ENCODE assay signal across 8 mouse cellular contexts in the genomic region with DNA sequence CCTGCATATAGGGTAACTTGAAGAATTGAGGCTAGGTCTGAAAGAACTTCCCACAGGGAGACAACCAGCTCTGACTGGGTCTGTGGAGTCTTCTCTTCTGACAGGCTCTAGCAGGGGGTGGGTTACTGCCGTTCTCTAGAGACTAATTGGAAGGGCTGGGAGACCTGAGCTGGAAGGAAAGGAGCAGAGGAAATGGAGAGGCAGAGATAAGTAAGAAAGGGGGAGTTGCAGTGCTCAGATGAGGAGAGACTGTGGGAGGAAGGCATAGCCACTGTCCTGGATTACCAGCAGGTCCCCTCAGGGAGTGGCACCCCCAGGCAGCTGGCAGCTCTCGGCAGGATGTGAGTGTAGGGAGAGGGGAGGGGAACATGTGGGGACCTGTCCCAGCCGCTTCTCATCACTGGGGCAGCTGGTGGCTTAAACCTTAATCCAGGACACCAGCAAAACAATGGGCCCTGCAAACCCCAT. TPM values are rescaled to one million over a fixed set of nuclear protein-coding genes. Genes with fewer than 3 reads are reported as not detected.
DNase-seq lines count a peak whose midpoint lies in the region; ATAC-seq and TF ChIP-seq lines count a peak whose summit lies in the region.

No protein-coding gene starts in this region.

- no peak for TF ChIP-seq CTCF in liver, adult 2 months (IDR thresholded peaks at IDR 0.05; ENCODE audit: low read depth, low read length)

- no peak for TF ChIP-seq POLR2A in liver, adult 2 months (IDR thresholded peaks at IDR 0.05; ENCODE audit: extremely low read depth, insufficient read depth, low read length)

- no peaks in the 10 kb centered on the region for H3K36me3 ChIP-seq in forebrain, embryonic 13.5 days (ENCODE audit: poor library complexity, severe bottlenecking)
- H3K36me3 ChIP-seq in forebrain, embryonic 16.5 days (ENCODE audit: control insufficient read depth, insufficient read depth), result no peaks in the 10 kb centered on the region
- H3K36me3 ChIP-seq in embryonic facial prominence, embryonic 15.5 days, result peaks cover 28% of the 10 kb centered on the region
- H3K36me3 ChIP-seq in liver, adult 2 months (ENCODE audit: control insufficient read depth, insufficient read depth, low read length), result no peaks in the 10 kb centered on the region
- peaks cover 24% of the 10 kb centered on the region for H3K36me3 ChIP-seq in stomach, embryonic 14.5 days (ENCODE audit: control insufficient read depth, insufficient read depth, low read length)

- DNase-seq in 416B (ENCODE audit: low read depth), result peak; percentile 76
- DNase-seq in liver, adult 2 months (ENCODE audit: extremely low read depth, low read depth, low spot score), result no peak
- no peak for DNase-seq in B cell, adult 2 months
- DNase-seq in cerebellum, adult 11-12 months, result no peak

- no peak for ATAC-seq in forebrain, embryonic 13.5 days
- ATAC-seq in forebrain, embryonic 16.5 days, result no peak
- peak; percentile 51 for ATAC-seq in embryonic facial prominence, embryonic 15.5 days (ENCODE audit: insufficient number of reproducible peaks, low FRiP score, low TSS enrichment, low read depth)
- ATAC-seq in stomach, embryonic 14.5 days (ENCODE audit: insufficient number of reproducible peaks, insufficient read depth, low FRiP score, low read depth), result no peak

- H3K9me3 ChIP-seq in forebrain, embryonic 13.5 days (replicated peaks), result no peaks in the 10 kb centered on the region
- no peaks in the 10 kb centered on the region for H3K9me3 ChIP-seq in forebrain, embryonic 16.5 days (ENCODE audit: control insufficient read depth, low read length)
- H3K9me3 ChIP-seq in embryonic facial prominence, embryonic 15.5 days (replicated peaks), result no peaks in the 10 kb centered on the region
- H3K9me3 ChIP-seq in stomach, embryonic 14.5 days (ENCODE audit: control insufficient read depth, low read depth, low read length), result no peaks in the 10 kb centered on the region

- peaks cover 27% of the 10 kb centered on the region for H3K4me1 ChIP-seq in forebrain, embryonic 13.5 days
- peaks cover 20% of the 10 kb centered on the region for H3K4me1 ChIP-seq in forebrain, embryonic 16.5 days (replicated peaks; ENCODE audit: control insufficient read depth, insufficient read depth, low read length)
- H3K4me1 ChIP-seq in embryonic facial prominence, embryonic 15.5 days, result peaks cover 70% of the 10 kb centered on the region
- peaks cover 19% of the 10 kb centered on the region; the same call in 1 of the 2 replicates for H3K4me1 ChIP-seq in liver, adult 2 months (ENCODE audit: control insufficient read depth, insufficient read depth, low read length)
- H3K4me1 ChIP-seq in stomach, embryonic 14.5 days (ENCODE audit: control insufficient read depth, insufficient read depth, low read length), result peaks cover 60% of the 10 kb centered on the region

- peaks cover 57% of the 10 kb centered on the region for H3K27me3 ChIP-seq in forebrain, embryonic 13.5 days
- peaks cover 12% of the 10 kb centered on the region for H3K27me3 ChIP-seq in forebrain, embryonic 16.5 days (replicated peaks; ENCODE audit: control insufficient read depth, insufficient read depth, low read length)
- H3K27me3 ChIP-seq in embryonic facial prominence, embryonic 15.5 days, result no peaks in the 10 kb centered on the region
- H3K27me3 ChIP-seq in liver, adult 2 months (ENCODE audit: control insufficient read depth, insufficient read depth, low read length), result no peaks in the 10 kb centered on the region
- H3K27me3 ChIP-seq in stomach, embryonic 14.5 days (ENCODE audit: control insufficient read depth, insufficient read depth, low read length), result no peaks in the 10 kb centered on the region

- peak overlapping the region; percentile 55; the same call in 1 of the 2 replicates for H3K4me2 ChIP-seq in forebrain, embryonic 13.5 days
- no peak overlapping the region for H3K4me2 ChIP-seq in forebrain, embryonic 16.5 days (ENCODE audit: low read length)
- H3K4me2 ChIP-seq in embryonic facial prominence, embryonic 15.5 days (replicated peaks), result peak overlapping the region; percentile 78
- peak overlapping the region; percentile 73 for H3K4me2 ChIP-seq in stomach, embryonic 14.5 days (replicated peaks; ENCODE audit: low read depth, low read length)

- no peak overlapping the region for H3K9ac ChIP-seq in forebrain, embryonic 13.5 days
- no peak overlapping the region for H3K9ac ChIP-seq in forebrain, embryonic 16.5 days (replicated peaks; ENCODE audit: low read depth, low read length)
- H3K9ac ChIP-seq in embryonic facial prominence, embryonic 15.5 days, result peak overlapping the region; percentile 4; the same call in 1 of the 2 replicates
- peak overlapping the region; percentile 82; the same call in 1 of the 2 replicates for H3K9ac ChIP-seq in liver, adult 2 months (ENCODE audit: low read depth, low read length)
- no peak overlapping the region for H3K9ac ChIP-seq in stomach, embryonic 14.5 days (replicated peaks; ENCODE audit: low read depth, low read length)

- H3K79me2 ChIP-seq in liver, adult 2 months (ENCODE audit: control insufficient read depth, insufficient read depth, low read length), result peaks cover 10% of the 10 kb centered on the region; the same call in 1 of the 2 replicates

- H3K4me3 ChIP-seq in forebrain, embryonic 13.5 days, result no peak overlapping the region
- no peak overlapping the region for H3K4me3 ChIP-seq in forebrain, embryonic 16.5 days (replicated peaks; ENCODE audit: low read length)
- peak overlapping the region; percentile 73 for H3K4me3 ChIP-seq in embryonic facial prominence, embryonic 15.5 days (replicated peaks)
- peak overlapping the region; percentile 66 for H3K4me3 ChIP-seq in liver, adult 2 months (ENCODE audit: insufficient read depth, low read depth, low read length)
- H3K4me3 ChIP-seq in stomach, embryonic 14.5 days (ENCODE audit: low read depth, low read length), result peak overlapping the region; percentile 68

- no peak overlapping the region for H3K27ac ChIP-seq in forebrain, embryonic 13.5 days
- H3K27ac ChIP-seq in forebrain, embryonic 16.5 days (ENCODE audit: low read length), result no peak overlapping the region
- peak overlapping the region; percentile 89 for H3K27ac ChIP-seq in embryonic facial prominence, embryonic 15.5 days (replicated peaks)
- peak overlapping the region; percentile 29 for H3K27ac ChIP-seq in liver, adult 2 months (replicated peaks; ENCODE audit: insufficient read depth, low read depth, low read length)
- peak overlapping the region; percentile 78; the same call in 1 of the 2 replicates for H3K27ac ChIP-seq in stomach, embryonic 14.5 days (ENCODE audit: low read length)

- 11% methylated on average over 3 of the region's 3 CpGs for WGBS in forebrain, embryonic 13.5 days
- 16% methylated on average over 3 of the region's 3 CpGs for WGBS in forebrain, embryonic 16.5 days
- WGBS in embryonic facial prominence, embryonic 15.5 days, result 4% methylated on average over 3 of the region's 3 CpGs
- 71% methylated on average over 3 of the region's 3 CpGs for WGBS in liver, adult 2 months
- WGBS in stomach, embryonic 14.5 days, result 3% methylated on average over 3 of the region's 3 CpGs

RNA-seq across cellular contexts. Expression of a gene that starts 26.4 kb away (rescaled TPM):
- 3.6 and 4.4 TPM in 2 replicates for polyA plus RNA-seq in forebrain, embryonic 13.5 days (2015; fragmentation: Nextera tagmentation; extraction: Ambion mirVana)
- 6.9 and 7.5 TPM in 2 replicates for polyA plus RNA-seq in forebrain, embryonic 16.5 days (2015; fragmentation: Nextera tagmentation; extraction: Ambion mirVana)
- polyA plus RNA-seq in embryonic facial prominence, embryonic 15.5 days (2015; fragmentation: Nextera tagmentation; extraction: Ambion mirVana), result 9.6 and 10.4 TPM in 2 replicates
- total RNA-seq in liver, adult 2 months (2014; rRNA removed), result 2.8 and 4.5 TPM in 2 replicates
- 11.3 and 13.6 TPM in 2 replicates for polyA plus RNA-seq in liver, adult 2 months (2012; rRNA removed)
- polyA plus RNA-seq in stomach, embryonic 14.5 days (2014; fragmentation: Nextera tagmentation; extraction: Ambion mirVana), result 6.4 and 6.5 TPM in 2 replicates

RNA-seq across cellular contexts. Expression of a gene that starts 58.4 kb away (rescaled TPM):
- polyA plus RNA-seq in forebrain, embryonic 13.5 days (2015; fragmentation: Nextera tagmentation; extraction: Ambion mirVana), result 0.46 and 1.0 TPM in 2 replicates
- 0.29 and 1.2 TPM in 2 replicates for polyA plus RNA-seq in forebrain, embryonic 16.5 days (2015; fragmentation: Nextera tagmentation; extraction: Ambion mirVana)
- polyA plus RNA-seq in embryonic facial prominence, embryonic 15.5 days (2015; fragmentation: Nextera tagmentation; extraction: Ambion mirVana), result 1.4 and 1.7 TPM in 2 replicates
- total RNA-seq in liver, adult 2 months (2014; rRNA removed), result not detected in 2 replicates
- polyA plus RNA-seq in liver, adult 2 months (2012; rRNA removed), result not detected in 2 replicates
- polyA plus RNA-seq in stomach, embryonic 14.5 days (2014; fragmentation: Nextera tagmentation; extraction: Ambion mirVana), result 0.35 TPM in 1 of 2 replicates, not detected in the other

Comparison
In these comparisons a context has a peak if more than half of its experiments do, and no peak if none do; other contexts are left out.
1. H3K27ac ChIP-seq: peak in embryonic facial prominence, embryonic 15.5 days (single experiment), liver, adult 2 months (single experiment) and stomach, embryonic 14.5 days (single experiment); none in forebrain, embryonic 13.5 days (single experiment) and forebrain, embryonic 16.5 days (single experiment).
2. H3K4me3 ChIP-seq: peak in embryonic facial prominence, embryonic 15.5 days (single experiment), liver, adult 2 months (single experiment) and stomach, embryonic 14.5 days (single experiment); none in forebrain, embryonic 13.5 days (single experiment) and forebrain, embryonic 16.5 days (single experiment).
3. H3K9ac ChIP-seq: peak in embryonic facial prominence, embryonic 15.5 days (single experiment) and liver, adult 2 months (single experiment); none in forebrain, embryonic 13.5 days (single experiment), forebrain, embryonic 16.5 days (single experiment) and stomach, embryonic 14.5 days (single experiment).